Mouse (Mus musculus): ENCODE measurements around the gene Rbfox1. TPM values are rescaled to one million over a fixed set of nuclear protein-coding genes. Genes with fewer than 3 reads are reported as not detected.

Gene Rbfox1
- polyA plus RNA-seq, 2 experiments from 2014 or later = not detected

DNA sequence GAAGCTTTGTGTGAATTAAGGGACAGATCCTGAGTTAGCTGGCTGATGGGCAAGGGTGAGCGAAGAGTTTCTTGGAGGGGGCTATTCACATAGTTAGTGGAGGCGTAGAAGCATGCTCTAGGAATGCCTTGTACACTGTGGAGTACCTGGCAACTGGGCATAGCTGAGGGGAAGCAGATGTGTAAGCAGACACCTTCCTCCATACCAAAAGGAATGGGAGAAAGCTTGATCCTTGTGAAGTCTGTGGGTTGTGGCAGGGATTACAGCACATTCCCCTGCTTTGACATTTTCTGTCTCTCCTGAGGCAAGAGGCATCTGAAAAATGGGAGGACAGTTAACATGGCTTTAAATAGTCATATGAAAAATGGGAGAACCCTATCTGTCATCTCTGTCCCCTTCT lies 347.8 kb downstream of the Rbfox1 start:
- ATAC-seq = no peak

- no peak for ATAC-seq
Observed at GRCm38 (mm10) chr16:6241393-6241792, 356.2 kb downstream of the Rbfox1 start.

- ATAC-seq = no peak
Observed at GRCm38 (mm10) chr16:6242468-6242867, 357.3 kb downstream of the Rbfox1 start.

DNA sequence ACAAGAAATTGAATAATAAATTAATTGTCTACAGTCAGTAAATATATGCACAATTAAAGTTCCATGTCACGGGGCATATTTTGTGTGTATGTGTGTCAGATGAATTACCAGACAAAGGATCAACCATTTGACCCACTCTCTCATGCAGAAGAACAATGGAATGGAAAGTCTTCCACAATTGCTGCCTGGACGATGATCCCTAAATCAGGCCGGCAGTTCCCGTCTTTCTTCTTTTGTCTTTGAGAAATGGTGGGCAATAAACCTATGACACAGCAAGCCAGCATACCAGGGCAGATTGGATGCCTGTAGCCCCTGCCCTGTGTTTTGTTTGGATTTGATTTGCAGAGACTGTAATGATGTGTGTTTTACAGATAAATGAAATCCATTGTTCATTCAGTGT lies 362.4 kb downstream of the Rbfox1 start:
- ATAC-seq = no peak

DNA sequence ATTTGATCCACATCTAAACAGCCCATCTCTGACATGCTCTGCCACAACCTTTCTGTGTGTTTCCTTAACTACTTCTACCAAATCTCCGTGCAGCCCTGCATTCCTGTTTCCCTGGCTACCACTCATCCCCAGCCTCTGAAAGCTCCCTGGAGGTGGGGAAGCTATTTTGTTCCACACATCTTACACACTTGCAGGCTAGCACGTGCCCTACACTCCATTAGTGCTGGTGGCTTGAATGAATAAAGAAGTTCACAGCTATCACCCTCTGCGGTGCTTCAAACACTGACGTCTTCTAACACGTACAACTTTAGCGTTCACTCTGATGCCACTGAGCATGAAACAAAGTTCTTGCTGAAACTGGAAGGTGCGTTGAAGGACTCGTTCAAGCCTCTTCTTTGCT lies 379.4 kb downstream of the Rbfox1 start:
- ATAC-seq = no peak

- no peak for ATAC-seq
Observed at GRCm38 (mm10) chr16:6265610-6266009, 380.5 kb downstream of the Rbfox1 start.

GRCm38 (mm10) chr16:6271596-6272370 lies 386.6 kb downstream of the Rbfox1 start:
- no peak for ATAC-seq

DNA sequence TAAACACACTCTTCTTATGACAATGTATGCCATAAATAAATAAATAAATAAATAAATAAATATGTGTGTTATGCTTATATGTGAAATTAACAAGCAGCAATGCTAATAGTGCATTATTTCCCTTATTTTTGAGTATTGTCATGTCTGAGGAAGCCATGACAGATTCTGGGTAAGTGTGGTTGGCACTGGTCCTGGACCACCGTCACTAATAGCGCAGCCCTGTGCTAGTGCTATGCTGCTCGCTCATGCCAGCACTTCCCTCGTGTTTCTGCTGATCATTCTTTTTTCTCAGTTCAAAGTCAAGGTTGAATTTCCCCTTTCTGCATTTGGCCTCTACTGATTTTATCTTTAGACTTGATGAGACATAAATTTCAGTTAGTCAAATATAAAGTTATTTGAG lies 398.3 kb downstream of the Rbfox1 start:
- ATAC-seq = no peak

- no peak for ATAC-seq
Observed at GRCm38 (mm10) chr16:6284317-6284716, 399.2 kb downstream of the Rbfox1 start.

DNA sequence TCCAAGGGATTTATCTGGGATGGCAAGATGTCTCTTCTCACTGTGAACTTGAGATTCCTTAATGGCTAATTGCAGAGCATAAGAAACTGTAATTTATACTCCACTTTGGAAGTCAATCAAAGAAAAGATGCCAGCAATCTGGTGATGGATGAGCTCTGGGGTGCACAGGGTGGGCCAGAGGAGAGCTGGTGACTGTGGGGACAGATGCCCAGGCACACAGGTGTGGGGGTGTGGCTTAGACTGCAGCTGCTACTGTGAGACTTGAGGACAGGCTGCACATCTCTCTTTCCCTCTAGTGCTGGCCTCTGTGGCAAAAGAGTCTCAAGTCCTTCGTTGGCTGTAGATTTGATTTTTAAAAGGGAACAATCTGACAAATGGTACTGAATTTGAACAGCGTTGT lies 402.5 kb downstream of the Rbfox1 start:
- ATAC-seq = no peak

GRCm38 (mm10) chr16:6300112-6300511 lies 415.0 kb downstream of the Rbfox1 start:
- no peak for ATAC-seq

DNA sequence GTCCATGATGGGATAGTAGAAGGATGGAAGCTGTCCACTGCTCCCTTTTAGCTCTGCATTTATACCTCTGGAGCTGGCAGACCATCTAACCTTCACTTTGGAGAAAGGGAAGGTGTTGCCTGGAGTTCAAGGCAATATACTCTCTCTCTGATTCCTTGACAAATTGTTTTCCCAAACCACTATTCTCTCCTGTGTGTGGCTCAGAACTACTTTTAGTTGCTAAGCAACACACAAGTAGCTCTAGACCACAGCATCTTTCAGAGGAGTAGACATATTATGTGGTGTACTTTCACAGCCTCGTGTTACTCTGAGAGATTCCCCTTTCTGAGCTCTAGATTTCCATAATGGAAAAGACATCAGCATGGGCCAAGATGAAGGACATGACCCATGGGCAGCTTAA lies 417.9 kb downstream of the Rbfox1 start:
- ATAC-seq = no peak

GRCm38 (mm10) chr16:6309940-6310339 lies 424.8 kb downstream of the Rbfox1 start:
- ATAC-seq = no peak

- no peak for ATAC-seq
Observed at GRCm38 (mm10) chr16:6310744-6311678, 425.9 kb downstream of the Rbfox1 start.

GRCm38 (mm10) chr16:6313689-6314088 lies 428.5 kb downstream of the Rbfox1 start:
- no peak for ATAC-seq

GRCm38 (mm10) chr16:6324832-6325231 lies 439.7 kb downstream of the Rbfox1 start:
- no peak for ATAC-seq

DNA sequence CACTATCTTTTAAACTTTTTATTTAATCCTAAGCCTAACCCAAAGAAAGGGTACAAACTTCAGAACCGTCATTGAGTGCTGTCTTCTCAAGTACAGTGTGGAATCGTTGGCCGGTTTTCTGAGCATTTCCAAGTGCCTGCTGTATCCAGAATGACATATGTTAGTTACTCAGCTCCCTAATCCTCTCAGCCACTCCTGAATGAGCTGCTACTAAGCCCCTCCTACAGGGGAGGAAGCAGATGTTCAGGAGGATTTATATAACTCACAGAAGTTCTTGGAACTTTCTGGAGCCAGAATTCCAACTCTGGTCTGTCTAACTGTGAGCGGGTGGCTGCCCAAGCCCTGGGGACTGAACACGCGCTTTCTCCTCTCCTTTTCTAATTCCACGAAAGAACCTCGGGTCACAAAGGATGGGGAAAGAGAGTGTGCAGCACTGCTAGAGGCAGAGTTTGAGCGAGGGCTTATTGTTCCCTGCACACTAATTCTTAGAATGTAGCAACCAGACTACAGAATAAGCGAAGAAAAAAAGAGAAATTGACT lies 446.3 kb downstream of the Rbfox1 start:
- ATAC-seq = no peak

GRCm38 (mm10) chr16:6333273-6333672 lies 448.1 kb downstream of the Rbfox1 start:
- no peak for ATAC-seq

DNA sequence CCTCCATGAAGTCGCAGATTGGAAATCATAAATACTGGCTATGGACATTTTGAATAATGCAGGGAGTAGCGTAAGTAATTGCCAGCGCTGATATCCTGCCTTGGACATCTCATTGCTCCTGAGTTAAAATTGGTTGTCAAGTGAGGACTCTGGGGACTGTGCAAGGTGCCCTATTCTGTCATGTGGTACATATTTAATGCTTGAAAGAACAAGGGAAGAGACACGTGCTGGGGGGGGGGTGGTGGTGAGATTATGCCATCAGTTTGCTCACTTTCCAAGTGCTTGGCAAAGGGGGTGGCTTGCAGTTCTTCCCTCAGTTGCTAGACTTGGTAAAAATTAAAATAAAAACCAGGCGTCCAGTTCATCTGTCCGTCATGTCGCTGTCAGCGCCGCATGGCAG lies 462.9 kb downstream of the Rbfox1 start:
- ATAC-seq = no peak

DNA sequence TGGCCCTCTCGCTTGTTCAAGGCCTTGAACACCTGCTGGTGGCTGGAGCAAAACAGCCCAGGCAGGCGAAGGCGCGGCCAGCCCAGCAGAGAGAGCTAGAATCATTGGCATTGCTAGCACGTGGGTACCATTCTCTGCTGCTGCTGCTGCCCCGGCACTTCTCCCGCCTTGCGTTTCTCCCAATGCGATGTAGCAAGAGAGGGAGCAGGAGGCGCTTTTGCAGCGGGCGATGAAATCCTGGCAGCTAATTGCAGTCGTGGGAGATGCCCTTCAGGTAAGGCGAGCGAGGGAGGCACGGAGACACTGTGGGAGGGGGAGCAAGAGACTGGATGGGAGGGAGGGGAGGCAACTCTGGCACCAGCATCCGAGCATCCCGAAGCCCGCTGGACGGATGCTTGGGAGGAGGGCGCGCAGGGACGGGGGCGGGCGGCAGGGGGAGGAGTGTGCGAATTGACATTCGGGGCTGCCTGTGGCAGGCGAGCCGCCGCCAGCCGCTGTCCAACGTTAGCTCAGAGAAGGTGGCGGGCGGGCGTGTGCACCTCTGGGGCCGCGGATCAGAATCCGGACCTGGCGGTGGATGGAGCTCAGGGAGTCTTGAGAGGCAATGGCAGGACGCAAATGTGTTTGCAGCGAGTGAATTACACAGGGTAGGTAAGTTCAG lies 463.6 kb downstream of the Rbfox1 start:
- no peak for ATAC-seq

GRCm38 (mm10) chr16:6349381-6349780 lies 464.2 kb downstream of the Rbfox1 start:
- no peak for ATAC-seq

GRCm38 (mm10) chr16:6350256-6350655 lies 465.1 kb downstream of the Rbfox1 start:
- ATAC-seq = no peak

DNA sequence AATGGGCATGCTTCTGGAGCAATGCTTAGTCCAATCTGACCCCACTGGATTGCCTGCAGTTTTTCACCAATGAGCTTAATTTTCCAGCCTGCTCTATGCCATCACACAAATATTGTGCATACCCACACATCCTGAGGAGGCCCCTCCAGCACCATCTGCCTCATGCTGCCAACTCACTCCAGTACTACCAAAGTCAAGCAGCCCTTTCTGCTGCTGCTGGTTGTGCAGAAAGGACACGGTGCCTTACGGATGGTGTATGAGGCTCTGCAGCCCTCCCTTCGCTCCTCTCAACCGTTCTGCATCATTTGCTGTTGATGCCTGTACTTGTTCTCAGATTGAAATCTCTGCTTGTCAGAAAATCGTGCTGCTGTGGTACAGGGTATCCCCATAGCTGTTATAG lies 468.0 kb downstream of the Rbfox1 start:
- no peak for ATAC-seq

All from CD4-positive, CD25-positive, alpha-beta regulatory T cell, adult 4 months (primary cell).